Mouse (Mus musculus): ENCODE measurements around the gene Sv2a.
A peak's percentile ranks its signal among the peaks of the same experiment; 100 is the strongest.
"Not testable (repeated sequence)": the region's sequence is repeated elsewhere in the genome, so short reads cannot be mapped to it uniquely, and the experiment has no call there.

Gene Sv2a

GRCm38 (mm10) chr3:96220765-96221639 lies 40.1 kb downstream of the Sv2a start, which contains the start of the genes Hist2h2ac and Hist2h2be:
Hist2h2ac (minus strand) TSS chr3:96220880.
Hist2h2be (plus strand) TSS chr3:96221119.
- peak; percentile 75 for DNase-seq (ENCODE audit: low spot score)

- no peak for DNase-seq (ENCODE audit: low spot score)
These were observed 40.7 kb downstream of the Sv2a start for GRCm38 (mm10) chr3:96221640-96222038.

GRCm38 (mm10) chr3:96222774-96223173 lies 41.8 kb downstream of the Sv2a start:
- DNase-seq (ENCODE audit: low spot score) = no peak

- no peak for DNase-seq (ENCODE audit: low spot score)
These were observed 44.5 kb downstream of the Sv2a start for GRCm38 (mm10) chr3:96225421-96225820.

GRCm38 (mm10) chr3:96226695-96227648 lies 46.0 kb downstream of the Sv2a start:
- DNase-seq (ENCODE audit: low spot score) = no peak

GRCm38 (mm10) chr3:96228828-96229227 lies 47.9 kb downstream of the Sv2a start:
- no peak for DNase-seq (ENCODE audit: low spot score)

- DNase-seq (ENCODE audit: low spot score) = no peak
These were observed 49.5 kb downstream of the Sv2a start for GRCm38 (mm10) chr3:96230404-96230803.

GRCm38 (mm10) chr3:96230910-96231757 lies 50.2 kb downstream of the Sv2a start:
- DNase-seq (ENCODE audit: low spot score) = no peak

GRCm38 (mm10) chr3:96231758-96232120 lies 50.8 kb downstream of the Sv2a start:
- no peak for DNase-seq (ENCODE audit: low spot score)

GRCm38 (mm10) chr3:96234914-96235313 lies 54.0 kb downstream of the Sv2a start:
- no peak for DNase-seq (ENCODE audit: low spot score)

GRCm38 (mm10) chr3:96235836-96236235 lies 54.9 kb downstream of the Sv2a start:
- no peak for DNase-seq (ENCODE audit: low spot score)

GRCm38 (mm10) chr3:96236834-96237334 lies 55.9 kb downstream of the Sv2a start:
- DNase-seq (ENCODE audit: low spot score) = no peak

GRCm38 (mm10) chr3:96237335-96237903 lies 56.5 kb downstream of the Sv2a start:
- no peak for DNase-seq (ENCODE audit: low spot score)

- no peak for DNase-seq (ENCODE audit: low spot score)
These were observed 57.1 kb downstream of the Sv2a start for GRCm38 (mm10) chr3:96237904-96238511.

GRCm38 (mm10) chr3:96238954-96239793 lies 58.2 kb downstream of the Sv2a start, which contains the start of gene Hist2h3c2:
Hist2h3c2 (minus strand) TSS chr3:96239127.
- DNase-seq (ENCODE audit: low spot score) = not testable (repeated sequence)

- peak; percentile 96 for DNase-seq (ENCODE audit: low spot score)
These were observed 59.2 kb downstream of the Sv2a start, which contains the start of gene Hist2h2aa2 for GRCm38 (mm10) chr3:96239949-96240798. Hist2h2aa2 (minus strand) TSS chr3:96240276.

- no peak for DNase-seq (ENCODE audit: low spot score)
These were observed 59.8 kb downstream of the Sv2a start for GRCm38 (mm10) chr3:96240799-96241197.

- DNase-seq (ENCODE audit: low spot score) = no peak
These were observed 63.1 kb downstream of the Sv2a start for GRCm38 (mm10) chr3:96243921-96244572.

Measured in ovary, postnatal 10 days (tissue).